Mouse (Mus musculus) MEL (cell line): ENCODE measurements around the gene Bcl2l1. TPM values are rescaled to one million over a fixed set of nuclear protein-coding genes. Genes with fewer than 3 reads are reported as not detected.

Source experiments
- DNase-seq: peaks from one replicate; pipeline ENCODE4 v3.0.0; 2011; ENCODE audit warnings: low read depth, low spot score
- H3K27ac ChIP-seq: 2 replicates; pipeline ENCODE4 v1.5.1; 2012; ENCODE audit warnings: low read depth, mild to moderate bottlenecking, control low read depth, low read length, moderate library complexity; ENCODE audit not compliant: control insufficient read depth
- H3K27me3 ChIP-seq, 2 experiments: fragments of 150-350 bp in 1 of 2; sonication (generic) in 1 of 2; 2 replicates each; pipeline ENCODE4 v1.6.1; 2012; ENCODE audit warnings: low read length in 2 of 2, mild to moderate bottlenecking in 2 of 2, improper control_type of control experiment in 1 of 2, moderate library complexity in 1 of 2; ENCODE audit not compliant: insufficient read depth in 2 of 2, control insufficient read depth in 1 of 2
- H3K36me3 ChIP-seq, 2 experiments: 2 replicates each; pipeline ENCODE4 v1.6.1; 2012 to 2014; ENCODE audit warnings: low read length in 2 of 2, improper control_type of control experiment in 1 of 2, inconsistent platforms in 1 of 2, mild to moderate bottlenecking in 1 of 2; ENCODE audit not compliant: insufficient read depth in 2 of 2, control insufficient read depth in 1 of 2
- H3K4me1 ChIP-seq, 2 experiments: fragments of 150-350 bp in 1 of 2; sonication (generic) in 1 of 2; 2 replicates each; pipeline ENCODE4 v1.6.1; 2012; ENCODE audit warnings: low read length in 2 of 2, improper control_type of control experiment in 1 of 2, mild to moderate bottlenecking in 1 of 2; ENCODE audit not compliant: insufficient read depth in 2 of 2, control insufficient read depth in 1 of 2
- H3K4me3 ChIP-seq, 2 experiments: fragments of 150-350 bp in 1 of 2; sonication (generic) in 1 of 2; 2 replicates each; pipeline ENCODE4 v1.5.1; 2012; ENCODE audit warnings: low read depth in 2 of 2, low read length in 2 of 2, mild to moderate bottlenecking in 2 of 2, moderate library complexity in 2 of 2, control low read depth in 1 of 2, improper control_type of control experiment in 1 of 2; ENCODE audit not compliant: control insufficient read depth in 1 of 2, insufficient read depth in 1 of 2
- H3K79me2 ChIP-seq: 2 replicates; pipeline ENCODE4 v1.6.1; 2012; ENCODE audit warnings: mild to moderate bottlenecking, low read length, moderate library complexity; ENCODE audit not compliant: control insufficient read depth, poor library complexity, insufficient read depth
- H3K9ac ChIP-seq: 2 replicates; pipeline ENCODE4 v1.6.1; 2012; ENCODE audit warnings: low read depth, mild to moderate bottlenecking, control low read depth, low read length, moderate library complexity; ENCODE audit not compliant: control insufficient read depth, poor library complexity, severe bottlenecking
- H3K9me3 ChIP-seq: fragments of 150-350 bp; sonication (generic); replicated peaks from 2 replicates; pipeline ENCODE4 v1.6.1; 2012; ENCODE audit warnings: mild to moderate bottlenecking, low read length, improper control_type of control experiment, moderate library complexity; ENCODE audit not compliant: insufficient read depth
- CHD2 ChIP-seq: IDR thresholded peaks from 2 replicates; pipeline ENCODE4 v1.6.1; 2011; ENCODE audit warnings: low read length, improper control_type of control experiment
- ETS1 ChIP-seq: IDR thresholded peaks from 2 replicates; pipeline ENCODE4 v1.6.1; 2012; ENCODE audit warnings: low read depth, mild to moderate bottlenecking, inconsistent platforms, low read length, improper control_type of control experiment, moderate library complexity
- GATA1 ChIP-seq: IDR thresholded peaks from 2 replicates; pipeline ENCODE4 v1.6.1; 2011; ENCODE audit warnings: low read depth, low read length, improper control_type of control experiment
- HCFC1 ChIP-seq: IDR thresholded peaks from 2 replicates; pipeline ENCODE4 v1.6.1; 2012; ENCODE audit warnings: low read depth, mild to moderate bottlenecking, inconsistent platforms, low read length, improper control_type of control experiment, moderate library complexity
- JUND ChIP-seq: IDR thresholded peaks from 2 replicates; pipeline ENCODE4 v1.6.1; 2011; ENCODE audit warnings: low read depth, mild to moderate bottlenecking, improper control_type of control experiment, low read length
- MAFK ChIP-seq: IDR thresholded peaks from 2 replicates; pipeline ENCODE4 v1.6.1; 2011; ENCODE audit warnings: low read depth, mild to moderate bottlenecking, low read length, improper control_type of control experiment, borderline replicate concordance
- MYB ChIP-seq: IDR thresholded peaks from 2 replicates; pipeline ENCODE4 v1.6.1; 2011; ENCODE audit warnings: mild to moderate bottlenecking, low read depth, low read length, improper control_type of control experiment
- NELFE ChIP-seq: IDR thresholded peaks from 2 replicates; pipeline ENCODE4 v1.6.1; 2011; ENCODE audit warnings: low read depth, low read length, improper control_type of control experiment
- NRF1 ChIP-seq: IDR thresholded peaks from 2 replicates; pipeline ENCODE4 v1.6.1; 2014; ENCODE audit warnings: low read depth, mild to moderate bottlenecking, inconsistent platforms, low read length, improper control_type of control experiment, moderate library complexity; ENCODE audit not compliant: poor library complexity, insufficient read depth, severe bottlenecking
- POLR2A ChIP-seq, 2 experiments: IDR thresholded peaks; 2 replicates each; pipeline ENCODE4 v1.6.1; 2011 to 2012; ENCODE audit warnings: low read length in 2 of 2, mild to moderate bottlenecking in 2 of 2, control low read depth in 1 of 2, improper control_type of control experiment in 1 of 2, low read depth in 1 of 2, moderate library complexity in 1 of 2; ENCODE audit not compliant: control insufficient read depth in 1 of 2, insufficient read depth in 1 of 2, poor library complexity in 1 of 2
- POLR2AphosphoS5 ChIP-seq: IDR thresholded peaks from 2 replicates; pipeline ENCODE4 v1.6.1; 2012; ENCODE audit warnings: low read depth, borderline replicate concordance, mild to moderate bottlenecking, inconsistent platforms, low read length, moderate library complexity, mixed read lengths
- RAD21 ChIP-seq: IDR thresholded peaks from 2 replicates; pipeline ENCODE4 v1.6.1; 2011; ENCODE audit warnings: mild to moderate bottlenecking, low read depth, low read length, improper control_type of control experiment
- RCOR1 ChIP-seq: IDR thresholded peaks from 2 replicates; pipeline ENCODE4 v1.6.1; 2012; ENCODE audit warnings: low read depth, mild to moderate bottlenecking, inconsistent platforms, low read length, improper control_type of control experiment
- SMC3 ChIP-seq: IDR thresholded peaks from 2 replicates; pipeline ENCODE4 v1.6.1; 2011; ENCODE audit warnings: low read depth, low read length, improper control_type of control experiment
- TAL1 ChIP-seq: IDR thresholded peaks from 2 replicates; pipeline ENCODE4 v1.6.1; 2012; ENCODE audit warnings: mild to moderate bottlenecking, inconsistent platforms, low read length, moderate library complexity, mixed read lengths
- ZKSCAN1 ChIP-seq: IDR thresholded peaks from 2 replicates; pipeline ENCODE4 v1.6.1; 2012; ENCODE audit warnings: low read depth, mild to moderate bottlenecking, inconsistent platforms, low read length, improper control_type of control experiment, moderate library complexity
- ZMIZ1 ChIP-seq: IDR thresholded peaks from 2 replicates; pipeline ENCODE4 v1.6.1; 2012; ENCODE audit warnings: low read depth, mild to moderate bottlenecking, inconsistent platforms, low read length, improper control_type of control experiment, moderate library complexity
- ZNF384 ChIP-seq: IDR thresholded peaks from 2 replicates; pipeline ENCODE4 v1.6.1; 2012; ENCODE audit warnings: low read depth, mild to moderate bottlenecking, inconsistent platforms, low read length, improper control_type of control experiment
- polyA plus RNA-seq, 2 experiments: library from polyadenylated mRNA; stranded (reverse) in 1 of 2; unstranded in 1 of 2; fragments of >175 nt in 1 of 2; fragments of >200 nt in 1 of 2; gene quantifications; 2 replicates each; pipeline versions ENCODE4 v1.2.1 to v1.2.4; 2012; ENCODE audit warnings: low replicate concordance in 2 of 2, low read depth in 1 of 2; ENCODE audit not compliant: insufficient read length in 2 of 2, insufficient read depth in 1 of 2, missing spikeins in 1 of 2
- total RNA-seq: library from RNA; depleted of rRNA; stranded (reverse); fragments of 300-350 nt; gene quantifications from 2 replicates; pipeline ENCODE4 v1.2.3, GENCODE M21; 2012

Bcl2l1 gene
- total and polyA plus RNA-seq, 3 experiments, result 6.5 to 23.9 TPM; not detected in 1

DNA sequence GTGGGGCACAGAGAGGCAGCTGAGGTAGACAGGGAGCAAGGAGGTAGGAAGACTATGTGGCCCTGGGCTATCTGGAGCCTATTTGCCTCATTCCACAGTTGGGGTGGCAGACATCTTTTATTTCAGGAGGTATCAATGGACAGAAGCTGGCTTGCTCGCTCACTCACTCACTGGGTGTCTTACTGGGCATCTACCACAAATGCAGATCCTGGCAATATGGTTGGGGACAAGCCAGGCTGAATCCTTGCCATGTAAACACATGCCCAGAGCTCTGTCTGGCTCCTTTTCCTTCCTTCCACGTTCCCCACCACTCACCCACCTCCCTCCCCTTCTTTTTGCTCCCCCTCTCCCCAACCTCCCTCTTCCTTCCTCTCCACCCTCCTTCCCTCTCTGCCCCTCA lies 74.0 kb downstream of the Bcl2l1 start:
- H3K4me1 ChIP-seq, result no peaks in the 10 kb centered on the region; a peak in 1 of 4 replicates
- H3K36me3 ChIP-seq, result no peaks in the 10 kb centered on the region
- no peaks in the 10 kb centered on the region for H3K9me3 ChIP-seq
- no peaks in the 10 kb centered on the region for H3K79me2 ChIP-seq
- no peaks in the 10 kb centered on the region for H3K27me3 ChIP-seq
- DNase-seq, result no peak
- no peak overlapping the region for H3K9ac ChIP-seq
- no peak overlapping the region for H3K4me3 ChIP-seq
- TF ChIP-seq POLR2A (IDR thresholded peaks at IDR 0.05; ENCODE audit: control insufficient read depth in 1 of 2, insufficient read depth in 1 of 2, low read depth in 1 of 2, low read length in 2 of 2, poor library complexity in 1 of 2) (no peak), ZKSCAN1 (no peak), POLR2AphosphoS5 (no peak), JUND (no peak), RAD21 (no peak), ZMIZ1 (no peak), MAFK (no peak), SMC3 (no peak), MYB (no peak)
- no peak overlapping the region for H3K27ac ChIP-seq

DNA sequence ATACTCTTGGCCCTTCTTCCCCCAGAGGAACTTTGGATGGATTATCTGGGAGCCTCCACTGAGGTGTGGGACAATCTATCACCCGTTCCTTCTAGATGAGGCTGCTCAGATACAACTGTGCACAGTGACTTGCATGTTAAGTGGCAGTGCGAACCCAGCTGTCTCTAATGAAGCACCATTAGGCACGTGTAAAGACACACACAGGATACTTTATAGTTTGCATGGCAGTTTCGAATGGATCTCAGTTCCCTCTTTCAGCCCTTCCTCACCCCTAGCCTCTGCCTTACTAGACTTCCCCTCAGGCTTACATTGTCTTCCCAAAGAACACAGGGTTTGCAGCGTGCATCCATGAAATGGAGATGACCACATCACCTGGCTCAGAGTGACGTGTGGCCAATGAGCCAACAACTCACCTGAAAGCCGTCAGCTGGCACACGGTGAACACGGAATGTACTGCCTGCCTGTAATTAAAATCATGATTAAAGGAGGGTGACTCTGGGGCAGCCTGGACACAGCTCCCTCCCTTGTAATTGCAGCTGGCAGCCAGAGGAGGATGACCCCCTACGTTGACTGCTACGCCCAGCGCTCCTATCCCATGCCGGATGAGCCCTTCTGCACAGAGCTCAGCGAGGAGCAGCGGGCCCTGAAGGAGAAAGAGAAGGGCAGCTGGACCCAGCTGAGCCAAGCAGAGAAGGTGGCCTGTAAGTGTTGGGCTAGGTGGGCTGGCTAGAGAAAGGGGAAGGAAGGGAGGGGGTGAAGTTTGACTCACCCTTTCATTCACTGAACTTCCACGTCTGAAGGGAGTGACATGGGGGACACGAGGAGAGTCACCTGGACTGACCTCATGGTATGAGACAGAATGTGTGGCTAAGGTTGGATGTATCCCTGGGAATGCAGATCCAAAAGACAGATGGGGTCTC lies 74.8 kb downstream of the Bcl2l1 start:
- H3K79me2 ChIP-seq, result no peaks in the 10 kb centered on the region
- H3K27ac ChIP-seq, result no peak overlapping the region
- H3K36me3 ChIP-seq, result no peaks in the 10 kb centered on the region
- no peaks in the 10 kb centered on the region for H3K27me3 ChIP-seq
- no peak overlapping the region for H3K9ac ChIP-seq
- H3K4me1 ChIP-seq, result no peaks in the 10 kb centered on the region; a peak in 1 of 4 replicates
- H3K9me3 ChIP-seq, result no peaks in the 10 kb centered on the region
- TF ChIP-seq HCFC1 (no peak), CHD2 (no peak), ETS1 (no peak), NELFE (no peak), RCOR1 (no peak), GATA1 (no peak), RAD21 (no peak), MYB (no peak), TAL1 (no peak), ZNF384 (no peak), NRF1 (no peak), ZKSCAN1 (no peak), POLR2AphosphoS5 (no peak), SMC3 (no peak), ZMIZ1 (no peak)
- no peak overlapping the region for H3K4me3 ChIP-seq
- DNase-seq, result no peak
